Comparison of ENCODE assay signal across 12 mouse cellular contexts in genomic region chr10:79808728-79809127, GRCm38 (mm10). TPM values are rescaled to one million over a fixed set of nuclear protein-coding genes. Genes with fewer than 3 reads are reported as not detected.
DNase-seq lines count a peak whose midpoint lies in the region; ATAC-seq and TF ChIP-seq lines count a peak whose summit lies in the region.
"Had no signal": no experiment of that assay in that cellular context is flagged by ENCODE, and none has a peak within 500 bp of the region (broad histone marks: within the 10 kb centered on the region; RNA-seq: fewer than 3 reads in every experiment).

No protein-coding gene starts in this region.

- 0 out of 2 replicates have a peak overlapping the region, but pooled peaks have one; percentile 3 for H3K27ac ChIP-seq in kidney, adult 2 months (ENCODE audit: insufficient read depth, low read depth, low read length)
- 0 out of 2 replicates have a peak overlapping the region, but pooled peaks have one; percentile 64 for H3K27ac ChIP-seq in neural tube, embryonic 11.5 days (ENCODE audit: low read depth, low read length)
- H3K27ac ChIP-seq: liver, embryonic 14.5 days had no signal

- no peaks in the 10 kb centered on the region for H3K27me3 ChIP-seq in kidney, adult 2 months (replicated peaks; ENCODE audit: control insufficient read depth, insufficient read depth, low read length)
- H3K27me3 ChIP-seq in neural tube, embryonic 11.5 days (ENCODE audit: control insufficient read depth, insufficient read depth, low read length), result no peaks in the 10 kb centered on the region

- 70% methylated on average over 11 of the region's 11 CpGs for WGBS in kidney, adult 2 months
- whole genome bisulfite sequencing in neural tube, embryonic 11.5 days, result 90% methylated on average over 11 of the region's 11 CpGs

- TF ChIP-seq POLR2A in kidney, adult 2 months (IDR thresholded peaks at IDR 0.05; ENCODE audit: low read depth, low read length), result no peak

- H3K36me3 ChIP-seq in kidney, adult 2 months (ENCODE audit: control insufficient read depth, insufficient read depth, low read length), result no peaks in the 10 kb centered on the region; the same call in 1 of the 2 replicates
- H3K36me3 ChIP-seq in neural tube, embryonic 11.5 days (ENCODE audit: control insufficient read depth, insufficient read depth, low read length), result peaks cover 8% of the 10 kb centered on the region

- H3K9me3 ChIP-seq in neural tube, embryonic 11.5 days (ENCODE audit: control insufficient read depth, low read length), result no peaks in the 10 kb centered on the region

- TF ChIP-seq CTCF in kidney, adult 2 months (conservative IDR thresholded peaks at IDR 0.05; ENCODE audit: insufficient read depth, insufficient read length, low read depth, low read length), result no peak

- H3K4me2 ChIP-seq in neural tube, embryonic 11.5 days (ENCODE audit: low read depth), result no peak overlapping the region

- peaks cover 4% of the 10 kb centered on the region; the same call in 1 of the 2 replicates for H3K4me1 ChIP-seq in kidney, adult 2 months (ENCODE audit: control insufficient read depth, insufficient read depth, low read length)
- peaks cover 31% of the 10 kb centered on the region for H3K4me1 ChIP-seq in neural tube, embryonic 11.5 days (ENCODE audit: control insufficient read depth, insufficient read depth, low read length)

- ATAC-seq in cerebellum, adult (ENCODE audit: insufficient number of reproducible peaks, low FRiP score, low TSS enrichment), result no peak
- no peak for ATAC-seq in neural tube, embryonic 11.5 days (ENCODE audit: insufficient read depth, low FRiP score, low TSS enrichment)

- no peak overlapping the region for H3K4me3 ChIP-seq in kidney, adult 2 months (ENCODE audit: insufficient read depth, low read depth, low read length)
- H3K4me3 ChIP-seq in neural tube, embryonic 11.5 days (ENCODE audit: low read depth, low read length), result no peak overlapping the region
- H3K4me3 ChIP-seq: erythroblast, embryonic 14.5 days had no signal

- peak; percentile 9 for DNase-seq in cerebellum, adult 9-11 months
- DNase-seq in kidney, adult 2 months, result peak; percentile 75
- DNase-seq in kidney, adult 18-20 months, result no peak
- DNase-seq in neural tube, embryonic 11.5 days (ENCODE audit: low spot score), result no peak
- no peak for DNase-seq in neural tube, embryonic 10.5 days (ENCODE audit: extremely low spot score, low spot score)
- peak; percentile 44 to 64 for DNase-seq in lung, postnatal 4 days
- no peak for DNase-seq in testis, postnatal 14 days (ENCODE audit: low spot score)
- DNase-seq: cerebellum, postnatal 10 days; spleen, adult 18-20 months had no signal

- no peak overlapping the region for H3K9ac ChIP-seq in neural tube, embryonic 11.5 days (ENCODE audit: low read length)
- H3K9ac ChIP-seq: liver, embryonic 14.5 days had no signal

RNA-seq across cellular contexts. Expression of gene Misp, which starts 12.1 kb away (rescaled TPM):
- polyA plus RNA-seq in kidney, adult 2 months (2012; rRNA removed), result 17.9 and 19.9 TPM in 2 replicates
- polyA plus RNA-seq in neural tube, embryonic 11.5 days (2014; fragmentation: Nextera tagmentation; extraction: Ambion mirVana), result 0.77 and 1.6 TPM in 2 replicates
- polyA plus RNA-seq: erythroblast, embryonic 14.5 days had no signal

RNA-seq across cellular contexts. Expression of gene Palm, which starts 15.4 kb away (rescaled TPM):
- 110 and 121 TPM in 2 replicates for polyA plus RNA-seq in kidney, adult 2 months (2012; rRNA removed)
- 150 and 155 TPM in 2 replicates for polyA plus RNA-seq in neural tube, embryonic 11.5 days (2014; fragmentation: Nextera tagmentation; extraction: Ambion mirVana)

RNA-seq across cellular contexts. Expression of gene Prss57, which starts 18.0 kb away (rescaled TPM):
- 0.03 and 0.08 TPM in 2 replicates for polyA plus RNA-seq in kidney, adult 2 months (2012; rRNA removed)
- 0.23 TPM in 1 of 2 replicates, not detected in the other for polyA plus RNA-seq in neural tube, embryonic 11.5 days (2014; fragmentation: Nextera tagmentation; extraction: Ambion mirVana)

RNA-seq across cellular contexts. Expression of gene Fstl3, which starts 31.7 kb away (rescaled TPM):
- 17.0 and 24.1 TPM in 2 replicates for polyA plus RNA-seq in kidney, adult 2 months (2012; rRNA removed)
- 1.3 and 1.7 TPM in 2 replicates for polyA plus RNA-seq in neural tube, embryonic 11.5 days (2014; fragmentation: Nextera tagmentation; extraction: Ambion mirVana)

RNA-seq across cellular contexts. Expression of gene Rnf126, which starts 42.0 kb away (rescaled TPM):
- 90.2 and 122 TPM in 2 replicates for polyA plus RNA-seq in kidney, adult 2 months (2012; rRNA removed)
- polyA plus RNA-seq in neural tube, embryonic 11.5 days (2014; fragmentation: Nextera tagmentation; extraction: Ambion mirVana), result 99.7 and 101 TPM in 2 replicates

Comparison
In these comparisons a context has a peak if more than half of its experiments do, and no peak if none do; other contexts are left out.
1. DNase-seq: peak in cerebellum, adult 9-11 months (single experiment), kidney, adult 2 months (single experiment) and lung, postnatal 4 days (2 of 2); none in kidney, adult 18-20 months (single experiment), neural tube, embryonic 11.5 days (single experiment), neural tube, embryonic 10.5 days (single experiment) and testis, postnatal 14 days (single experiment).